10 mouse cellular contexts compared by ENCODE assay signal in genomic region chr1:167239916-167240315, GRCm38 (mm10). TPM values are rescaled to one million over a fixed set of nuclear protein-coding genes. Genes with fewer than 3 reads are reported as not detected.
DNase-seq lines count a peak whose midpoint lies in the region; ATAC-seq lines count a peak whose summit lies in the region.
"Had no signal": no experiment of that assay in that cellular context is flagged by ENCODE, and none has a peak within 500 bp of the region (broad histone marks: within the 10 kb centered on the region; RNA-seq: fewer than 3 reads in every experiment).

No protein-coding gene starts in this region.

- peaks cover 21% of the 10 kb centered on the region for H3K4me1 ChIP-seq in hindbrain, embryonic 16.5 days (ENCODE audit: control insufficient read depth, insufficient read depth, low read depth, low read length)
- H3K4me1 ChIP-seq in intestine, embryonic 16.5 days (ENCODE audit: control insufficient read depth, insufficient read depth, low read length) = 0 out of 2 replicates have a peak, but pooled peaks cover 15% of the 10 kb centered on the region

- peak; percentile 89 for DNase-seq in brain, adult 2 months (ENCODE audit: low read depth, low spot score)
- peak; percentile 75 to 84 for DNase-seq in cerebellum, postnatal 10 days
- DNase-seq in mesoderm, embryonic 11.5 days (ENCODE audit: low read depth, low spot score) = peak; percentile 33
- DNase-seq in heart, postnatal 10 days = no peak
- DNase-seq in thymus, postnatal 0 days (ENCODE audit: low spot score) = no peak
- DNase-seq: heart, adult 18-20 months; thymus, postnatal 4 days had no signal

- no peak overlapping the region for H3K4me2 ChIP-seq in hindbrain, embryonic 16.5 days (ENCODE audit: low read length)
- H3K4me2 ChIP-seq in intestine, embryonic 16.5 days (ENCODE audit: low read depth, low read length) = no peak overlapping the region

- H3K4me3 ChIP-seq in hindbrain, embryonic 16.5 days (ENCODE audit: low read length) = no peak overlapping the region
- H3K4me3 ChIP-seq in intestine, embryonic 16.5 days (ENCODE audit: low read length) = no peak overlapping the region

- H3K9ac ChIP-seq in hindbrain, embryonic 16.5 days (ENCODE audit: low read depth, low read length) = no peak overlapping the region
- H3K9ac ChIP-seq in intestine, embryonic 16.5 days (ENCODE audit: low read depth, low read length) = no peak overlapping the region

- peaks cover 6% of the 10 kb centered on the region for H3K36me3 ChIP-seq in hindbrain, embryonic 16.5 days (ENCODE audit: control insufficient read depth, insufficient read depth, low read length)
- H3K36me3 ChIP-seq in intestine, embryonic 16.5 days (ENCODE audit: control insufficient read depth, insufficient read depth, low read length) = no peaks in the 10 kb centered on the region

- no peaks in the 10 kb centered on the region for H3K27me3 ChIP-seq in hindbrain, embryonic 16.5 days (replicated peaks; ENCODE audit: control insufficient read depth, insufficient read depth, low read length)
- H3K27me3 ChIP-seq in intestine, embryonic 16.5 days (replicated peaks; ENCODE audit: control insufficient read depth, insufficient read depth, low read length) = no peaks in the 10 kb centered on the region

- peak overlapping the region; percentile 48; the same call in 1 of the 2 replicates for H3K27ac ChIP-seq in hindbrain, embryonic 16.5 days (ENCODE audit: low read depth, low read length)
- no peak overlapping the region for H3K27ac ChIP-seq in intestine, embryonic 16.5 days (ENCODE audit: low read length)

- intact Hi-C loops in heart, postnatal 10 days (cut with DNase I) = no loop called here

- ATAC-seq in hindbrain, embryonic 16.5 days = peak; percentile 55
- no peak for ATAC-seq in erythroid progenitor cell, adult 5-6 weeks (replicated peaks; ENCODE audit: low FRiP score, poor library complexity, severe bottlenecking)
- no peak for ATAC-seq in intestine, embryonic 16.5 days

- no peaks in the 10 kb centered on the region for H3K9me3 ChIP-seq in hindbrain, embryonic 16.5 days (ENCODE audit: control insufficient read depth, low read length)
- no peaks in the 10 kb centered on the region for H3K9me3 ChIP-seq in intestine, embryonic 16.5 days (ENCODE audit: control insufficient read depth, low read length)

- 27% methylated on average over 12 of the region's 12 CpGs for WGBS in hindbrain, embryonic 16.5 days
- 63% methylated on average over 12 of the region's 12 CpGs for WGBS in intestine, embryonic 16.5 days

RNA-seq across cellular contexts. Expression of gene Uck2, which starts 45.2 kb away (rescaled TPM):
- polyA plus RNA-seq in hindbrain, embryonic 16.5 days (2015; fragmentation: Nextera tagmentation; extraction: Ambion mirVana) = 43.0 and 45.2 TPM in 2 replicates
- 10 to 100 TPM; 55.1 to 56.9 TPM for total RNA-seq in heart, postnatal 10 days (2021)
- total RNA-seq in erythroid progenitor cell, adult 5-6 weeks (2015; ENCODE audit: low replicate concordance) = 17.7 and 24.7 TPM in 2 replicates
- total RNA-seq in erythroid progenitor cell, adult 5-6 weeks (2017; ENCODE audit: low replicate concordance) = 10.4 and 24.8 TPM in 2 replicates
- polyA plus RNA-seq in intestine, embryonic 16.5 days (2015; fragmentation: Nextera tagmentation; extraction: Ambion mirVana) = 30.8 and 36.8 TPM in 2 replicates
- polyA plus RNA-seq in thymus, postnatal 0 days (2015; fragmentation: Nextera tagmentation; extraction: Ambion mirVana) = 165 and 193 TPM in 2 replicates

Comparison
In these comparisons a context has a peak if more than half of its experiments do, and no peak if none do; other contexts are left out.
1. DNase-seq: peak in brain, adult 2 months (single experiment), cerebellum, postnatal 10 days (2 of 2) and mesoderm, embryonic 11.5 days (single experiment); none in heart, postnatal 10 days (0 of 2) and thymus, postnatal 0 days (single experiment).